Mouse (Mus musculus): ENCODE measurements around the gene Mnx1. TPM values are rescaled to one million over a fixed set of nuclear protein-coding genes. Genes with fewer than 3 reads are reported as not detected.
"Not testable (repeated sequence)": the region's sequence is repeated elsewhere in the genome, so short reads cannot be mapped to it uniquely, and the experiment has no call there.

Gene Mnx1
- polyA plus RNA-seq, 1 experiment from 2014 or later: 0.20 TPM

GRCm38 (mm10) chr5:29423330-29423729 lies 54.9 kb downstream of the Mnx1 start:
- WGBS: 52% methylated on average over 3 of the region's 3 CpGs
- not testable (repeated sequence) for H3K27me3 ChIP-seq; ATAC-seq (ENCODE audit: insufficient number of reproducible peaks, insufficient read depth, low FRiP score, low TSS enrichment, low read depth); H3K4me3 ChIP-seq (replicated peaks); H3K36me3 ChIP-seq; H3K9ac ChIP-seq (replicated peaks); H3K4me2 ChIP-seq; H3K4me1 ChIP-seq (replicated peaks); H3K9me3 ChIP-seq; H3K27ac ChIP-seq

Other genes with a start within 250 kb of the Mnx1 start
- 7.6 and 9.1 TPM in 2 replicates for gene Lmbr1, start 100.1 kb downstream of the Mnx1 start, polyA plus RNA-seq (2016; fragmentation: Nextera tagmentation; extraction: Ambion mirVana)
- gene Nom1, start 43.8 kb downstream of the Mnx1 start, polyA plus RNA-seq (2016; fragmentation: Nextera tagmentation; extraction: Ambion mirVana): 31.7 and 32.5 TPM in 2 replicates
- gene Ube3c, start 90.8 kb upstream of the Mnx1 start, polyA plus RNA-seq (2016; fragmentation: Nextera tagmentation; extraction: Ambion mirVana): 38.3 and 41.0 TPM in 2 replicates